Mouse (Mus musculus) lung, embryonic 14.5 days (tissue): ENCODE data around the gene Prl5a1. TPM values are rescaled to one million over a fixed set of nuclear protein-coding genes. Genes with fewer than 3 reads are reported as not detected.

Source experiments
- ATAC-seq: fragments of 200-750 bp; cut with Nextera tagmentation; 2 replicates; pipeline ENCODE4 v1.8.0; 2017; ENCODE audit warnings: mild to moderate bottlenecking, moderate TSS enrichment, moderate library complexity; ENCODE audit not compliant: insufficient read depth
- DNase-seq: peaks from one replicate; pipeline ENCODE4 v3.0.0-alpha.2; 2015
- H3K27ac ChIP-seq: fragments of 300-500 bp; sonication (generic); 2 replicates; pipeline ENCODE4 v1.5.1; 2014; ENCODE audit warnings: low read depth, mild to moderate bottlenecking, moderate library complexity
- H3K27me3 ChIP-seq: fragments of 300-500 bp; sonication (generic); 2 replicates; pipeline ENCODE4 v1.6.1; 2014; ENCODE audit warnings: low read length, control low read depth; ENCODE audit not compliant: insufficient read depth
- H3K36me3 ChIP-seq: fragments of 300-500 bp; sonication (generic); 2 replicates; pipeline ENCODE4 v1.6.1; 2014; ENCODE audit warnings: control low read depth; ENCODE audit not compliant: insufficient read depth
- H3K4me1 ChIP-seq: fragments of 300-500 bp; sonication (generic); 2 replicates; pipeline ENCODE4 v1.6.1; 2014; ENCODE audit warnings: antibody characterized with exemption, control low read depth; ENCODE audit not compliant: insufficient read depth
- H3K4me2 ChIP-seq: fragments of 300-500 bp; sonication (generic); 2 replicates; pipeline ENCODE4 v1.6.1; 2014; ENCODE audit warnings: mild to moderate bottlenecking
- H3K4me3 ChIP-seq: fragments of 300-500 bp; sonication (generic); 2 replicates; pipeline ENCODE4 v1.5.1; 2014; ENCODE audit warnings: low read depth, low read length
- H3K9ac ChIP-seq: fragments of 300-500 bp; sonication (generic); 2 replicates; pipeline ENCODE4 v1.6.1; 2014
- H3K9me3 ChIP-seq: fragments of 300-500 bp; sonication (generic); 2 replicates; pipeline ENCODE4 v1.6.1; 2016; ENCODE audit warnings: low read depth, low read length, control low read depth
- CTCF ChIP-seq: IDR thresholded peaks from 2 replicates; pipeline ENCODE4 v1.5.1; 2016; ENCODE audit warnings: antibody characterized with exemption, low read depth
- WGBS: fragments of 180-500 bp; shearing (Covaris S2); extraction: QIAGEN DNeasy Blood & Tissue Kit; methylation state at CpG from one replicate; pipeline ENCODE4 v1.1.7; 2014; 5-methylcytosine and 5-hydroxymethylcytosine counted together
- polyA plus RNA-seq: library from polyadenylated mRNA; unstranded; fragments of >200 nt; fragmentation: Nextera tagmentation; extraction: Ambion mirVana; gene quantifications from 2 replicates; pipeline ENCODE4 v1.2.1, GENCODE M21; 2014

The Prl5a1 gene
- polyA plus RNA-seq = not detected in 2 replicates

DNA sequence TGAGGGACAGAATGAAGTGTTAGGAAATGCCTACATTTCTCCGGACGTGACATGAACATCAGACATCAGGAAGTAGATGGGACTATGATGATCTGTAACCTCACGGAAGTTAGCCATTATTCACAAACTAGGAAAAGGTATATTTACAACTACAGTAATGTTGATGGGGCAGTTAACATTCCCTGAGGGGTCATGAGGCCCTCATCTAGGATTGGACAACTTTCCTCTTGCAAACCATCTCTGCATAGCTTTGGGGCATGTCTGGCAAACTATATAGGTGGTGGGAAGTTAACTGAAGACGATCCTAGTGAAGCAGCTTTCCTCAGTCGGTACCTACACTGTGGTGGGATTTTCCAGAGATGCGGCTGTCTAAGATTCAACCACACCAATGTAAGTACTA, at the start of gene Prl5a1:
Gene Prl5a1, plus strand, starts transcription at position 301 of the 400 bp plus-strand sequence.
- Histone ChIP-seq H3K4me1 (no peaks in the 10 kb centered on the region), H3K9ac (no peak within 1 kb of the TSS), H3K27me3 (no peaks in the 10 kb centered on the region), H3K4me3 (no peak within 1 kb of the TSS), H3K27ac (no peak within 1 kb of the TSS), H3K4me2 (no peak within 1 kb of the TSS), H3K36me3 (no peaks in the 10 kb centered on the region), H3K9me3 (no peaks in the 10 kb centered on the region)
- no peak for DNase-seq
- 83% methylated on average over 6 of the region's 6 CpGs for WGBS
- no peak for ATAC-seq
- no peak for TF ChIP-seq CTCF

- Histone ChIP-seq H3K4me1 (no peaks in the 10 kb centered on the region), H3K4me3 (no peak overlapping the region), H3K9me3 (no peaks in the 10 kb centered on the region), H3K27me3 (no peaks in the 10 kb centered on the region), H3K4me2 (no peak overlapping the region), H3K27ac (no peak overlapping the region), H3K36me3 (no peaks in the 10 kb centered on the region), H3K9ac (no peak overlapping the region)
- no peak for TF ChIP-seq CTCF
- ATAC-seq (no peak), DNase-seq (no peak)
These were observed 46.1 kb upstream of the Prl5a1 start for GRCm38 (mm10) chr13:28096161-28096560.

DNA sequence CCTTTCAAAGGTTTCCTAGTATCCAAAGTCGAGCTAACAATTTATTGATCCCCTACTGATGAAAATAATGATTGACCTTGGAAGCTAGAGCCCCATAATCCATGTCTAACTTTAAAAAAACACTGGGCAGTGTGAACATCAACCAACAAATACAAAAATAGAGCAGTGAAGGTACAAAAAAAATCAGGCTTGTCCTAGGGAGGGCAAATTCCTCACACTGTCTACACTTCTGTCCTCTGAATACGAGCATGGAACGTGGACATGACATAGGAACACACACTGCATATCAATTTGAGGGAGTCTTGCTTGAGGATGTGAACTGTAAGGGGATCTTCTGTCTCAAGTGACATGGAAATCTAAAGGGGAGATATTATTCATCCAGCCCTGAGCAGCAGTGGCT, 33.7 kb upstream of the Prl5a1 start:
- ATAC-seq (no peak), DNase-seq (no peak)
- Histone ChIP-seq H3K27me3 (no peaks in the 10 kb centered on the region), H3K4me3 (no peak overlapping the region), H3K4me2 (no peak overlapping the region), H3K9ac (no peak overlapping the region), H3K9me3 (no peaks in the 10 kb centered on the region), H3K36me3 (no peaks in the 10 kb centered on the region), H3K4me1 (no peaks in the 10 kb centered on the region), H3K27ac (no peak overlapping the region)
- no peak for TF ChIP-seq CTCF
- WGBS = 81% methylated on average over 3 of the region's 3 CpGs

- H3K36me3 ChIP-seq = no peaks in the 10 kb centered on the region
- DNase-seq = no peak
- no peak overlapping the region for H3K9ac ChIP-seq
- no peaks in the 10 kb centered on the region for H3K4me1 ChIP-seq
- no peaks in the 10 kb centered on the region for H3K9me3 ChIP-seq
- no peaks in the 10 kb centered on the region for H3K27me3 ChIP-seq
- no peak overlapping the region for H3K27ac ChIP-seq
- no peak for TF ChIP-seq CTCF
- no peak for ATAC-seq
- H3K4me2 ChIP-seq = no peak overlapping the region
- WGBS = 82% methylated on average over 2 of the region's 2 CpGs
- H3K4me3 ChIP-seq = no peak overlapping the region
These were observed 9.5 kb upstream of the Prl5a1 start for GRCm38 (mm10) chr13:28132781-28133180.

DNA sequence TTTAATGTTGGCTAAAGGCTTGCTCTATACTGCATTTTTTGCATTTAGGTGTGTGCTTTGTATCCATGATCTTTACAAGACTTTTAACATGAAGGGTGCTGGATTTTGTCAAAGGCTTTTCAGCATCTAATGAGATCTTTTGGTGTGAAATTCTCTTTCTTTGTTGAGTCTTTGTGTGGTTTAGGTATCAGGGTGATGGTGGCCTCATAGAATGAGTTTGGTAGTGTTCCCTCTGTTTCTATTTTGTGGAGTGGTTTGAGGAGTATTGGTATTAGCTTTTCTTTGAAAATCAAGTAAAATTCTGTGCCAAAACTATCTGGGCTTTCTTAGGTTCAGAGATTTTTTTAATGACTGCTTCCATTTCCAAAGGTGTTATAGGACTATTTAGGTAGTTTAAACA, 6.5 kb upstream of the Prl5a1 start:
- no peak overlapping the region for H3K9ac ChIP-seq
- no peak for TF ChIP-seq CTCF
- no peaks in the 10 kb centered on the region for H3K27me3 ChIP-seq
- no peak for ATAC-seq
- H3K36me3 ChIP-seq = no peaks in the 10 kb centered on the region
- H3K4me3 ChIP-seq = no peak overlapping the region
- no peaks in the 10 kb centered on the region for H3K9me3 ChIP-seq
- H3K4me2 ChIP-seq = no peak overlapping the region
- no peak for DNase-seq
- no peaks in the 10 kb centered on the region for H3K4me1 ChIP-seq
- H3K27ac ChIP-seq = no peak overlapping the region

Other genes with a start within 250 kb of the Prl5a1 start
- not detected in 2 replicates for gene Prl4a1, start 126.3 kb upstream of the Prl5a1 start, polyA plus RNA-seq
- 3.0 and 6.1 TPM in 2 replicates for gene Gm11361, start 115.0 kb downstream of the Prl5a1 start, polyA plus RNA-seq